Mouse (Mus musculus): Measurements from ENCODE around the gene Rsph3a.

Gene Rsph3a

DNA sequence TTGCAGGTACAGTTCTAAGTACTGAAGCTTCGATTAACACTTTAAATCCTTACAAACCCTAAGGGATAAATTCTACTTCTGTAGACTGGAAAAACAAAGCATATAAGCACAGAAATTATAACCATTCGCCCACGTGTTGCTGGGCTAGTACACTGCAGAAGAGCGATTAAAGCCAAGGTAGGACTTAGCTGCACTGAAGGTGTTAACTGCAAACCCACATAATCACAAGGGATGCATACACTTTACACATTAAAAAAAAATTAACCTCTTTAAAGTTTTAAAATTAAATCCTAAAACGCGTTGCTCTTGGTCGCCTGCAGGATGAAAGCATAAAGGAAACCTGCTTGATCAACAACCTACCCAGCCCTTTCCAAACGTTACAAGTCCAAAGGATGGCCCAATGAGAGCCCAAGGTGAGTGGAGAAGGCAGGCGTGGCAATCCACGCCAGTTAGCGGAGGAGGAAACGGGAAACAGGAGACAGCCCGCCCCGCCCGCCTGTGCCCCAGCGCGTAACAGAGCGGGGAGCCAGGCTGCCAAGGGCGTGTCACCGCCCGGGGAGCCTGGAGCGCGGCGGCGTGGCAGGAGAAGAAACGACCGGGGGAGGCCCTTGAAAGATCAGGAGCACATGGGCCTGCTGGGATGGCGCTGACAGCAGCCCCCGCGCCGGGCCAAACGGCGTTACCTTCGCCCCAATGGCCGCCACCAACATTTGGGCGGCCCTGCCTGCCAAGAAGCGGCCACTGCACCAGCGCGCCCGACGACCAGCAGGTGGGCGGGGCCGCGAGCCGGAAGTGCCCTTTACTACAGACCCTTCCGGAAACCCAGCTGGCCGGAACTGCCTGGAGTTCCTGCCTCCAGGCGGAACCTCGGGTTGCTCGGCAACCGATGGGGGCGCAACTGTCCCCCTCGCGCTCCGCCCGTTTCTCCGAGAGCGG is at the start of gene Rsph3a:
TSS of gene Rsph3a (plus strand) at position 498 of the 936 bp plus-strand sequence.
- peak; percentile 73 to 77 for DNase-seq (ENCODE audit: low spot score in 2 of 2)

GRCm38 (mm10) chr17:7896047-7896635 is 49.3 kb upstream of the Rsph3a start:
- no peak for DNase-seq (ENCODE audit: low spot score in 2 of 2)

DNA sequence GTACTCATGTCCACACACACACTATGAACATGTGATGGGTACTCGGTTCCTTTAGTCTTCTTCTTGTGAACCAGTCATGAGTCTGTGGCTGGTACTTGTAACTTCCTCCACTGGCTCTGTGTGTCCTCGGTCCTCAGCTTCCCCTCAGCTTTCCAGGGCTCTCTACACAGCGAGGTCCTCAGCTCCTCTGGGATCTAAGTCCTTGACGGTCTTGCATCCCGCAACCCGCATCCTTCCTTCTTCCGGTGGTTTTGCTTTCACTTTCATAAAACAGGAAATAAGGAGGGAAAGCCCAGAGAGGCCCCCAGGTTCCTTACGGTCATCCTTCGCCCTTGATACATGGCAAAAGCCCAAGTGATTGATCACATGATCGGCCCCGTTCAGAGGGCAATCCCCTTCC is 48.3 kb upstream of the Rsph3a start:
- DNase-seq (ENCODE audit: low spot score in 2 of 2), result no peak

GRCm38 (mm10) chr17:7897756-7898155 is 47.7 kb upstream of the Rsph3a start:
- DNase-seq (ENCODE audit: low spot score in 2 of 2), result no peak

- no peak for DNase-seq (ENCODE audit: low spot score in 2 of 2)
These were observed 46.2 kb upstream of the Rsph3a start for GRCm38 (mm10) chr17:7899233-7899632.

- no peak for DNase-seq (ENCODE audit: low spot score in 2 of 2)
These were observed 45.5 kb upstream of the Rsph3a start for GRCm38 (mm10) chr17:7899961-7900360.

GRCm38 (mm10) chr17:7901536-7901935 is 43.9 kb upstream of the Rsph3a start:
- DNase-seq (ENCODE audit: low spot score in 2 of 2), result no peak

GRCm38 (mm10) chr17:7902362-7902761 is 43.1 kb upstream of the Rsph3a start:
- DNase-seq (ENCODE audit: low spot score in 2 of 2), result peak in 1 of 2 experiments; percentile 19

- DNase-seq (ENCODE audit: low spot score in 2 of 2), result no peak
These were observed 40.4 kb upstream of the Rsph3a start for GRCm38 (mm10) chr17:7904992-7905391.

GRCm38 (mm10) chr17:7905936-7906685 is 39.3 kb upstream of the Rsph3a start:
- DNase-seq (ENCODE audit: low spot score in 2 of 2), result no peak

- no peak for DNase-seq (ENCODE audit: low spot score in 2 of 2)
These were observed 30.7 kb upstream of the Rsph3a start for GRCm38 (mm10) chr17:7914596-7915227.

GRCm38 (mm10) chr17:7915791-7916190 is 29.6 kb upstream of the Rsph3a start:
- no peak for DNase-seq (ENCODE audit: low spot score in 2 of 2)

DNA sequence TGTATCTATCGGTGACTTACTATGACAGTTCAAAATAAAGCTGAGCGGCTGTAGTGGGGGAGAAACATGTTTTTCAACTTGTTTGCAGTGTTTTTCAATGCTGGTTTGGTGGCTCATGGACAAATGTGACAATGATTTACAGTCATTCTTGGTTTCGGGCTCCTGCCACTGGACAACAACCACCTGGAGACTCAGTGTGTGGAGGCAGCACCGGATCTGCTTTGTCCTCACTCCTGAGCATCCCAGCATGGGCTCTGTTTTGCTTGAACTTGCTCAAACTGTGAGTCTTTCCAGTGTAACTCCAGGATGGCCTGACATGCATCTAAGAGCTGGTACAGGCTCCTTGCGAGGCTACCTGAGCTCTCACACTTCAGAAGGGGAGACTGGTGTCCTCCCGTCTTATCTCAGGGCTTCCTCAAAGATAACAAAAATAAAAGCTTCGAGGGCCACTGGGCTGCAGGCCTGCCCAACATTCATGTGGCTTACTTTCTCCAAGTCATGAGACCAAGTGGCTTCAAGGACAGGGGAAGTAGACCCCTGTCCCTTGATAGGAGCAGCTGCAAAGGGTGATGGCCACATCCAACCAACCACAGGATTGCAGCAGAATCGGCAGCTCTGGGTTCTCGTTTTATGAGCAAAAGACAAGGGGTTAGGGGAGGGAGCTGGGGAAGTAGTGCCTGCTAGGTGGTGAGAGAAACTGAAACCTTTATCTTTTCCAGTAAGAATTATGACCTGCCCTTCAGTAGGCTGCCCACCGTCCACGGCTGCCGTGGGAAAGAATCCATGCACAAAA is 28.4 kb upstream of the Rsph3a start:
- no peak for DNase-seq (ENCODE audit: low spot score in 2 of 2)

DNA sequence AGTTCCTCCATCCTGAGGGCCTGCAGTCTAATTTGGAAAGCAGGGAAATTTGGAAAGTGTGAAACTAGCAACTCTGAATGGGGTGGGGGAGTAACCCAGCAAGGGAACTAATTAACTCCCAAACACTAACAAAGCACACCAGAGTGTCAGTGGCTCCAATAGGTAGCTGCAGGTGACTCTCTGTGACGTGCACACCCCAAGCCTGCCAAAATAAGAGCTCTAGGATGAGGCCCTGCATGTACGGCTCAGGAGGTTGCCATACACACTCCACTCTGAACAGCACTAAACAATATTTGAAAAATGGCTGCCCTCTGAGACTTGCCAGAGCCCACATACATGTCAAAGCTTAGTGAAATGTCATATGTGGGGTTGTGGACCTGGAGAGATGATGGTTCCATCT is 27.1 kb upstream of the Rsph3a start:
- no peak for DNase-seq (ENCODE audit: low spot score in 2 of 2)

DNA sequence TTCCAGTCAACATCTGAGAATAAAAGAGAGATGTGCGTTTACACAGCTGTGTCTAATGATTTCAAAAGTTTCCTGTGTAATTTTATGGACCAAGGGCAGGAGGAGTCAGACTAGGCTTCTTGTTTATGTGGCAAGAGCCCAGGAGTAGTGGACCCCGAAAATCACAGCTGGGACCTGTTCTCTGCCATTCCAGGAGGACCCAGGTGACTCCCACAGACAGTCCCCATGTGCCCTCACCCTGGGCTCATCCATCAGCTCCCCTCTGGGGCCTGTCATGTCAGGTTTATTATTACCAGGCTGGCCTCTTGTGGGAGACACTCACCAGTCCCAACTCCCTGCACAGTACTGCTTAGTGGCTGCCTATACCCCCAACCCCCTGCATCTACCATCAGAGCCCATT is 26.2 kb upstream of the Rsph3a start:
- DNase-seq (ENCODE audit: low spot score in 2 of 2), result no peak

DNA sequence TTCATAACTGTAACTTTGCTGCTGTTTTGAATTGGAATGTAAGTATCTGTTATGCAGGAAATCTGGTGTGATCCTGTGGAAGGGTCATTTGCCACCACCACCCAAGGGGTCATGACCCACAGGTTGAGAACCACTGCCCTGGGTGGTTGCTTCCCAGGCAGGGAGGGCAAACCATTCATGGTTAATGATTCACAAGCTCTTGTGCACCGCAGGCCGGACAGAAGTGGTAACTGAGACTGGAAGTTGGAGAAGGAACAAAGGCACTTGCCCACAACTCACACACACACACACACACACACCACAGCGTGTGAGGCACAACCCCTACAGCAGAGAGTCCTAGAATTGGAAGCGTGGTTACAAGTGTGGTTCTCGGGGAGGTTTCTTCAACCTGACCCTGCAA is 22.9 kb upstream of the Rsph3a start:
- no peak for DNase-seq (ENCODE audit: low spot score in 2 of 2)

- no peak for DNase-seq (ENCODE audit: low spot score in 2 of 2)
These were observed 21.2 kb upstream of the Rsph3a start for GRCm38 (mm10) chr17:7924185-7924725.

GRCm38 (mm10) chr17:7925413-7926160 is 19.8 kb upstream of the Rsph3a start, which contains the start of gene Tagap:
Gene Tagap, plus strand, starts transcription at chr17:7926000.
- DNase-seq (ENCODE audit: low spot score in 2 of 2), result no peak

GRCm38 (mm10) chr17:7927582-7928535 is 17.6 kb upstream of the Rsph3a start:
- peak in 1 of 2 experiments; percentile 59 for DNase-seq (ENCODE audit: low spot score in 2 of 2)

Data from frontal cortex, postnatal 14 days (tissue).